Mouse (Mus musculus): ENCODE measurements around the gene Cenpl. TPM values are rescaled to one million over a fixed set of nuclear protein-coding genes. Genes with fewer than 3 reads are reported as not detected.

Cenpl gene
- total and polyA plus RNA-seq, 3 experiments: 4.5 to 20.6 (median 9.0) TPM

GRCm38 (mm10) chr1:161040855-161041254, 29.7 kb upstream of the Cenpl start:
- peaks cover 77% of the 10 kb centered on the region for H3K36me3 ChIP-seq (replicated peaks)
- peaks cover 16% of the 10 kb centered on the region for H3K4me1 ChIP-seq (ENCODE audit: insufficient read depth, low read depth, low read length)
- no peak for ATAC-seq (ENCODE audit: extremely low read depth, insufficient number of reproducible peaks, low FRiP score, poor library complexity, severe bottlenecking)
- no peak for DNase-seq (ENCODE audit: low spot score)
- H3K4me3 ChIP-seq (ENCODE audit: low read depth, low read length): no peak overlapping the region
- H3K9me3 ChIP-seq (replicated peaks): no peaks in the 10 kb centered on the region
- H3K27me3 ChIP-seq (ENCODE audit: insufficient read depth, low read length): no peaks in the 10 kb centered on the region
- TF ChIP-seq POLR2AphosphoS5 (IDR thresholded peaks at IDR 0.05; ENCODE audit: insufficient replicate concordance, low read depth, low read length) (peak; percentile 83; the same call in 1 of the 2 replicates), TAL1 (conservative IDR thresholded peaks at IDR 0.05; ENCODE audit: low read depth, low read length) (no peak)

GRCm38 (mm10) chr1:161041261-161042020, 29.1 kb upstream of the Cenpl start:
- Histone ChIP-seq H3K27me3 (ENCODE audit: insufficient read depth, low read length) (no peaks in the 10 kb centered on the region), H3K36me3 (replicated peaks) (peaks cover 77% of the 10 kb centered on the region), H3K9me3 (replicated peaks) (no peaks in the 10 kb centered on the region), H3K4me3 (ENCODE audit: low read depth, low read length) (no peak overlapping the region), H3K4me1 (ENCODE audit: insufficient read depth, low read depth, low read length) (peaks cover 16% of the 10 kb centered on the region)
- ATAC-seq (ENCODE audit: extremely low read depth, insufficient number of reproducible peaks, low FRiP score, poor library complexity, severe bottlenecking) (no peak), DNase-seq (ENCODE audit: low spot score) (no peak)
- TF ChIP-seq GATA2 (IDR thresholded peaks at IDR 0.05; ENCODE audit: borderline replicate concordance, low read depth, low read length) (no peak), GATA1 (IDR thresholded peaks at IDR 0.05; ENCODE audit: borderline replicate concordance, low read length) (no peak), POLR2AphosphoS5 (IDR thresholded peaks at IDR 0.05; ENCODE audit: insufficient replicate concordance, low read depth, low read length) (peak; percentile 93; the same call in 1 of the 2 replicates), TAL1 (conservative IDR thresholded peaks at IDR 0.05; ENCODE audit: low read depth, low read length) (no peak)

GRCm38 (mm10) chr1:161046972-161047371, 23.5 kb upstream of the Cenpl start:
- no peaks in the 10 kb centered on the region for H3K9me3 ChIP-seq (replicated peaks)
- no peaks in the 10 kb centered on the region for H3K27me3 ChIP-seq (ENCODE audit: insufficient read depth, low read length)
- TF ChIP-seq GATA2 (IDR thresholded peaks at IDR 0.05; ENCODE audit: borderline replicate concordance, low read depth, low read length) (no peak), TAL1 (conservative IDR thresholded peaks at IDR 0.05; ENCODE audit: low read depth, low read length) (no peak), CTCF (IDR thresholded peaks at IDR 0.05; ENCODE audit: low read depth, low read length) (no peak), POLR2AphosphoS5 (IDR thresholded peaks at IDR 0.05; ENCODE audit: insufficient replicate concordance, low read depth, low read length) (no peak), GATA1 (IDR thresholded peaks at IDR 0.05; ENCODE audit: borderline replicate concordance, low read length) (no peak)
- no peak for DNase-seq (ENCODE audit: low spot score)
- no peak overlapping the region for H3K4me3 ChIP-seq (ENCODE audit: low read depth, low read length)
- no peak for ATAC-seq (ENCODE audit: extremely low read depth, insufficient number of reproducible peaks, low FRiP score, poor library complexity, severe bottlenecking)
- H3K4me1 ChIP-seq (ENCODE audit: insufficient read depth, low read depth, low read length): no peaks in the 10 kb centered on the region
- H3K36me3 ChIP-seq (replicated peaks): peaks cover 87% of the 10 kb centered on the region

- TF ChIP-seq GATA1 (IDR thresholded peaks at IDR 0.05; ENCODE audit: borderline replicate concordance, low read length): no peak
- Histone ChIP-seq H3K9me3 (replicated peaks) (no peaks in the 10 kb centered on the region), H3K4me3 (ENCODE audit: low read depth, low read length) (no peak overlapping the region), H3K27me3 (ENCODE audit: insufficient read depth, low read length) (no peaks in the 10 kb centered on the region), H3K36me3 (replicated peaks) (peaks cover 77% of the 10 kb centered on the region), H3K4me1 (ENCODE audit: insufficient read depth, low read depth, low read length) (no peaks in the 10 kb centered on the region; the same call in 1 of the 2 replicates)
- DNase-seq (ENCODE audit: low spot score) (no peak), ATAC-seq (ENCODE audit: extremely low read depth, insufficient number of reproducible peaks, low FRiP score, poor library complexity, severe bottlenecking) (no peak)
Measured at GRCm38 (mm10) chr1:161057164-161057563, 13.3 kb upstream of the Cenpl start.

GRCm38 (mm10) chr1:161063351-161063750, 7.2 kb upstream of the Cenpl start:
- H3K4me3 ChIP-seq (ENCODE audit: low read depth, low read length): no peak overlapping the region
- ATAC-seq (ENCODE audit: extremely low read depth, insufficient number of reproducible peaks, low FRiP score, poor library complexity, severe bottlenecking) (no peak), DNase-seq (ENCODE audit: low spot score) (no peak)
- TF ChIP-seq POLR2AphosphoS5 (IDR thresholded peaks at IDR 0.05; ENCODE audit: insufficient replicate concordance, low read depth, low read length) (no peak), GATA2 (IDR thresholded peaks at IDR 0.05; ENCODE audit: borderline replicate concordance, low read depth, low read length) (no peak), GATA1 (IDR thresholded peaks at IDR 0.05; ENCODE audit: borderline replicate concordance, low read length) (no peak), TAL1 (conservative IDR thresholded peaks at IDR 0.05; ENCODE audit: low read depth, low read length) (no peak), CTCF (IDR thresholded peaks at IDR 0.05; ENCODE audit: low read depth, low read length) (no peak)
- peaks cover 72% of the 10 kb centered on the region for H3K36me3 ChIP-seq (replicated peaks)
- no peaks in the 10 kb centered on the region for H3K27me3 ChIP-seq (ENCODE audit: insufficient read depth, low read length)
- no peaks in the 10 kb centered on the region for H3K9me3 ChIP-seq (replicated peaks)
- no peaks in the 10 kb centered on the region; the same call in 1 of the 2 replicates for H3K4me1 ChIP-seq (ENCODE audit: insufficient read depth, low read depth, low read length)

GRCm38 (mm10) chr1:161071272-161071620, 733 bp downstream of the Cenpl start:
- ATAC-seq (ENCODE audit: extremely low read depth, insufficient number of reproducible peaks, low FRiP score, poor library complexity, severe bottlenecking) (no peak), DNase-seq (ENCODE audit: low spot score) (no peak)
- Histone ChIP-seq H3K27me3 (ENCODE audit: insufficient read depth, low read length) (no peaks in the 10 kb centered on the region), H3K4me1 (ENCODE audit: insufficient read depth, low read depth, low read length) (peaks cover 43% of the 10 kb centered on the region), H3K9me3 (replicated peaks) (no peaks in the 10 kb centered on the region), H3K36me3 (replicated peaks) (peaks cover 40% of the 10 kb centered on the region), H3K4me3 (ENCODE audit: low read depth, low read length) (peak overlapping the region; percentile 74)
- no peak for TF ChIP-seq POLR2AphosphoS5 (IDR thresholded peaks at IDR 0.05; ENCODE audit: insufficient replicate concordance, low read depth, low read length)
- TF ChIP-seq GATA2 (IDR thresholded peaks at IDR 0.05; ENCODE audit: borderline replicate concordance, low read depth, low read length): no peak
- no peak for TF ChIP-seq TAL1 (conservative IDR thresholded peaks at IDR 0.05; ENCODE audit: low read depth, low read length)
- TF ChIP-seq GATA1 (IDR thresholded peaks at IDR 0.05; ENCODE audit: borderline replicate concordance, low read length): no peak
- no peak for TF ChIP-seq CTCF (IDR thresholded peaks at IDR 0.05; ENCODE audit: low read depth, low read length)
